Mouse (Mus musculus): ENCODE measurements around the gene Scn5a. TPM values are rescaled to one million over a fixed set of nuclear protein-coding genes. Genes with fewer than 3 reads are reported as not detected.

The Scn5a gene
- total RNA-seq, 2 experiments from 2014 or later, result 2.8 to 5.4 TPM

DNA sequence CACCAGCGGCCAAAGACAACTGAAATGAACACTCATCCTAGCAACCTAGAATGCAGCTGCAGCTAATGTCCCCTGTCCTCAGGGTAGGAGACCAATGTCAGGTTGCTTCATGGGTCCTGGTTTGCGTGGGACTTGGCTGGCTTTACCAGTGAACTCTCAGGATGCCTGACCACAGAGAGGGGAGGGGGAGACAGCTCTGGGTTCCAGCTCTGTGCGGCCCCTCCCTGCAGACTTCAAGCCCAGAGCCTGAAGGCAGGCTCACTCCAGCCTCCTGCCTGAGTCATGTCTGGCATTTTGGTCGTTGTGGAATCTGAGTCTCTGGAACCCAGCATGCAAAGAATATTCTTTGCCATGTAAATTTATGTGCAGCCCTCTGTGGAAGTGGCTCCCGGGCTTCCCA, 11.0 kb downstream of the Scn5a start:
- no peak for DNase-seq (ENCODE audit: low spot score in 2 of 2)

GRCm38 (mm10) chr9:119566214-119566613, 12.6 kb downstream of the Scn5a start:
- intact Hi-C loops (cut with DNase I), result no loop called here
- DNase-seq (ENCODE audit: low spot score in 2 of 2), result no peak

More for the DNA sequence above, 11.0 kb downstream of the Scn5a start:
- intact Hi-C loops (cut with DNase I), result no loop called here

DNA sequence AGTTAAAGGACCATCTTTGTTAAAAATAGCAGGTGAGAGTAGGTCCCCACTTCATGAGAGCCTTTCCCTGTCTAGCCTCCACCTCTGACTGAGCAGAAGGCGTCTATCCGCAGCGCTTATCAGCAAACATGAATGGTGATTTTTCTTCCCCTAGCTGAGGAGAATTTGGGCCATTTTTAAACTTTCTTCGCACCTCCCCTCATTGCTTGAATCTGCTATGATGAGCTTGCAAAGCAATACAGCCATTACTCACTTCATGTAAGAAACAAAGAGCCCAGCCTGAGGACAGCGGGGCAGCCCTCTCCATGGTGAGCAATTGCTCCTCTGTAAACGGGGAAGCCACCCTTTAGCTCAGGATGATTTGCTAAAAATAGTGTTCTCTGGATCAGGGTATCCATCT, 14.0 kb downstream of the Scn5a start:
- DNase-seq (ENCODE audit: low spot score in 2 of 2), result no peak
- intact Hi-C loops (cut with DNase I), result no loop called here

GRCm38 (mm10) chr9:119563617-119564016, 15.2 kb downstream of the Scn5a start:
- DNase-seq (ENCODE audit: low spot score in 2 of 2), result no peak
- intact Hi-C loops (cut with DNase I), result no loop called here

- DNase-seq (ENCODE audit: low spot score in 2 of 2), result no peak
- intact Hi-C loops (cut with DNase I), result no loop called here
These were observed 16.6 kb downstream of the Scn5a start for GRCm38 (mm10) chr9:119562256-119562655.

GRCm38 (mm10) chr9:119561746-119562145, 17.1 kb downstream of the Scn5a start:
- intact Hi-C loops (cut with DNase I), result no loop called here
- no peak for DNase-seq (ENCODE audit: low spot score in 2 of 2)

DNA sequence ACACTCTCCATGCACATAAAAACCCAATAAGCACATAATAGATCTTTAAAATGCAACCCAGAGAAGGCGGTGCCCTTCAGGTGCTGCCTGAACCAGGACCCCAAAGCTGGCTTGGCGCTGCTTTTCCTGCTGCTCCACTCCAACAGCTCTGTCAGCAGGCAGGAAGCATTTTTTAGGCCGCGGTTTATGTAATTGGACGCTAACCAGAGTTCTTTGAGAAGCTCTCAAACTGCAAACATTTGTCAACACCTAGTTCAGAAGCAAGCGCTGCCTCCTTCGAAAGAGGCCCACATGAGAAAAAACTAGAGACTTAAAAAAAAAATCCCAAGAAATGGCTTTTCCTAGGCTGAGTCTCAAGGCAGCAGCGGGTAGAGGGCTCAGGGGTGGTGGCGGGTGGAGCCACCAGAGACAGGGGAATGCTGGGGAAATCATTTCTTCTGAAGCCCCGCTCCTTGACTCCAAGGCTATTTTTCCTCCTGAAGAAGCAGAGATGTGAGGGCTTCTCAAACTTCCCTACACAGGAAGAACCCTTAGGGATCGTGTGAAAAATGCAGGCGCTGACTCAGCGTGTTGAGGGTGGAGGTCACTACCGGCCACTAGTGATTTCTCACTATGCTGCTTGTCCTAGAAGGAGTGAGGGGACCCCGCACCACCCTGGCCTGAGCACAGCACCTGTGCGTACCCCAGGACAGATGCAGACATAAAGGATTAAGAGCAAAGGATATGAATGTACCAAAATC, 19.1 kb downstream of the Scn5a start:
- DNase-seq (ENCODE audit: low spot score in 2 of 2), result no peak

DNA sequence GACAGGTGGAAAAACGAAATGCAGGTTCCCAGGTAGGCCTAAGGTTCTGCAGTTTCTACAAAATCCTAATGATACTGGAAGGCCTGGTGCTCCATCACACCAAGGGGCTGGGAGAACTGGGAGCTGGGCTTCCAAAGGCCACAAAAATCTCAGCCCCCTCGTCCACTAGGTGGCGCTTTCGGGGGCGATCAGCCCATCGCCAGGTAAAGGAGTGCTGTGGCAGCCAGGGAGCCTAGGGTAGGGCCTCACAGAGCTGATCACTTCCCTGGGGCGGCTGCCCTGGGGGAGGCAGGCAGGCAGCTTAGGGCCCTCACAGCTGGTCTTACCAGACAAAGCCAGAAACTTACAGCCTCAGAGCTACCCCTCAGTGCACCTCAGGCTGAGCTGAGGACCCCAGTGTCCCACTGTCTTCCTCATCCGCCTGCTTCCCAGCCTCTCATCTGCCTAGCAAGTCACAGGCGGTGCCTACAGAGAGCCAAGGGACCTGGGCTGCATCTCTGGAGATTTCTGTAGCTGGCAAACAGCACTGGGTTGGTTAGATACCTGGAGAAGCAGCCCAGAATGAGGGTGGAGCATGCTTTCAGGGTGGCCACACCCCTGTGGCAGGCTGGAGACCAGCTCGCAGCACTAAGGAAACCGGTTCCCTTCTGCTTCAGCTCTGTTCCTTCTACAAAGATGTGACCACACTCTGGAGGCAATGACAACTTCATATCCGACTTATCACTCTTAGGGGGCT, 20.5 kb downstream of the Scn5a start:
- intact Hi-C loops (cut with DNase I), result no loop called here
- no peak for DNase-seq (ENCODE audit: low spot score in 2 of 2)

More for the DNA sequence above, 19.1 kb downstream of the Scn5a start:
- intact Hi-C loops (cut with DNase I), result no loop called here

- intact Hi-C loops (cut with DNase I), result no loop called here
- no peak for DNase-seq (ENCODE audit: low spot score in 2 of 2)
These were observed 22.8 kb downstream of the Scn5a start for GRCm38 (mm10) chr9:119556043-119556442.

- intact Hi-C loops (cut with DNase I), result no loop called here
- no peak for DNase-seq (ENCODE audit: low spot score in 2 of 2)
These were observed 31.3 kb downstream of the Scn5a start for GRCm38 (mm10) chr9:119547528-119547927.

DNA sequence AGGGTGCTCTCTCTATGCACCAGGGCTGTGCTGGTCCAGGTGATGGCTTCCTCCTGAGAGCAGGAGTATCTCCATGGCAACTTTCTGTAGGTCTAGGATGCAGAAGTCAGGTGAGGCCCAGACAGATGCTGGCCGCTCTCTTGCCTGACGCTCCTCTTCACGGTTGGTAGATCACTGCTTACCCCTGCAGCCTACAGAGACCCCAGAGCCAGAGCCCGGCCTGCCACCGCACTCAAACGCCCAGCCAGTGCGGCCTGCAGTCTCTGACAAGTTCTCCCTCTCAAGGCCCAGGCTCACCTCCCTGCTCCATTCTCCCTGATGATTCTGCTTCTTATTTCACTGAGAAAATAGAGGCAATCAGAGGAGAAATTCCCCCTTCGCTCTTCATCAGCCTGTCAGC, 31.7 kb downstream of the Scn5a start:
- no peak for DNase-seq (ENCODE audit: low spot score in 2 of 2)
- intact Hi-C loops (cut with DNase I), result no loop called here

DNA sequence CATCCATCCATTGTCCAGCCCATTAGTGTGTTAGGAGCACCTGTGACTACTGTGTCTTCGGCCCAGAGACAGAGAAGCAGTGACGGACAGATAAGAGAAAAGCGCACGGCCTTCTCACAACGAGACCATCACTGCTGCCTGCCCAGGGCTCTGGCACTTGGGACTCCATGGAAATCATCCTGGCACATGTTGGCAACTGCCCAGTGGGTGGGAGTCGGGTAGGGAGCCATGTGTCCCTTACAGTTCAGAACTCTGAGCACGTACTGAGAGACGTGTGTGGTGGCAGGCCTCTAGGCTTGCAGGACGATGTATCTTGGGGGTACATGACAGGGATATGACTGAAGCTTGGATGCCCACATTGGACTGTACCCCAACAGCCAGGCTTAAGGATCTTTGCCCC, 38.1 kb downstream of the Scn5a start:
- DNase-seq (ENCODE audit: low spot score in 2 of 2), result no peak
- intact Hi-C loops (cut with DNase I), result no loop called here

- intact Hi-C loops (cut with DNase I), result no loop called here
- no peak for DNase-seq (ENCODE audit: low spot score in 2 of 2)
These were observed 41.0 kb downstream of the Scn5a start for GRCm38 (mm10) chr9:119537823-119538222.

GRCm38 (mm10) chr9:119531684-119532417, 47.0 kb downstream of the Scn5a start:
- intact Hi-C loops (cut with DNase I), result no loop called here

DNA sequence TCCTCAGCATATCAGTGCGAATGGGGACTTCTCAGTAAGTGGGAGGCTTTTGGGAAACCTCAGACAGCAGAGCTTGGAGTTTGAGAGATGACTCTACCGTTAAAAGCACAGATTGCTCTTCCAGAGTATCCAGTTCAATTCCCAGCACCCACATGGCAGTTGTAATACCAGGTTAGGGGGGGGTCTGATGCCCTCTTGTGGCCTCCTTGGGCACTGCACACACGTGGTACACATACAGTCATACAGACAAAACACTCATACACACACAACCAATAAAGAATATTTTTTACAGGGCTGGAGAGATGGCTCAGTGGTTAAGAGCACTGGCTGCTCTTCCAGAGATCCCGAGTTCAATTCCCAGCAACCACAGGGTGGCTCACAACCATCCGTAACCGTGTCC, 54.3 kb downstream of the Scn5a start:
- DNase-seq (ENCODE audit: low spot score in 2 of 2), result no peak
- intact Hi-C loops (cut with DNase I), result no loop called here

More at GRCm38 (mm10) chr9:119531684-119532417, 47.0 kb downstream of the Scn5a start:
- DNase-seq (ENCODE audit: low spot score in 2 of 2), result no peak

- no peak for DNase-seq (ENCODE audit: low spot score in 2 of 2)
- intact Hi-C loops (cut with DNase I), result no loop called here
These were observed 55.5 kb downstream of the Scn5a start for GRCm38 (mm10) chr9:119523301-119523700.

DNA sequence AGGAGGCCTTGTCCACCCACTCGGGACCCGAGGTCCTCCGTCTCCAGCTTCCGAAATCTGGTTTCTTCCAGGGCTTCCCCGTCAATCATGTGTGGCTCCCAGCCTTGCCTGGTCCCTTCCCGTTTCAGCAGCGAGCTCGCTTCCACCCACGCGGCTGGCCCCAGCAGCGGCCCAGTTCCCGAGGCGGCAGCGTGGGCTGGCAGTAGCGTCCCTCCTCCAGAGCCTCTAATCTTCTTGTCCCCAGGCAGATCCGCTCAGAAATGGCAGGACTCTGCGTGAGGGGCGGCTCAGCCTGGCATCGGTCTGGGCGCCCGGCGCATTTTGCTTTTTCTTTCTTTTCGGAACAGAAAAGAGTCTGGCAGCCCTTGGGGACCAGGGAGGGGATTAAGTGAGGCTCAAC, 59.7 kb downstream of the Scn5a start:
- DNase-seq (ENCODE audit: low spot score in 2 of 2), result peak; percentile 30 to 61
- intact Hi-C loops (cut with DNase I), result no loop called here

DNA sequence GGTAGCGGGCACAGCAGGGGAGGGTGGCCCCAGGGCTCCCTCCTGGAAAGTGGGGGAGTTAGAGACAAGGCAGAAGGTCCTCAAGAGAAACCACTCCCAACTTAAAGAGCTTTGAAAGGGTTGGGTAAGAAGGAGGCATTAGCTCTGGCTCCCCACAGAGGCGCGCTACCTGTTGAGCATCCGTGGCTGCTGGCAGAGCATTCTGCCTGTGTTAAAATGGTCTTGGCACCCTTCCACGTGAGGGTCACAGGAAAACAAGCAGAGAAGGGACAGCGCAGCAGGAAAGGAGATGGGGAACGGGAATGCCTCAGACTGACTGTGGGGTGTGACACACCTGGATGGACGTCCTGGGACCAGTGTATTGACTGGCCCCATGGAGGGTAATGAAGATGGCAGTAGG, 60.6 kb downstream of the Scn5a start:
- intact Hi-C loops (cut with DNase I), result no loop called here

DNA sequence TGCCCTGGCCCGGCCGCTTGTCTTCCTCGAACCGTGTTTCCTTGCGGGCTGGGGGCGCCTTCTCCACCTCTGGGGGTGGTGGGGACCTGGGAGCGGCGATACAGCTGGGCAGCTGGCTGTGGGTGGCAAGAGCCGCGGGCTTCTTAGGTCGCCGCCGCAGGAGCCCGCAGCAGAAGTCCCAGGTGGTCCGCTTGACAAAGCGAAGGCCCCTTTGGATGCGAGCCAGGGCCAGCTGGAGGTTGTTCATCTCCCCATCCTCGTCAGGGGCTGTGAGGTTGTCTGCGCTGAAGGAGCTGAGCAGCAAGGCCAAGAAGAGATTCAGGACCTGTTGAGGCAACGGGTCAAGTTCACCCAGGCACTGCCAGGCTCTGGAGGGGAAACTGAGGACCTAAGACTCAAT, 61.3 kb downstream of the Scn5a start:
- intact Hi-C loops (cut with DNase I), result no loop called here
- DNase-seq (ENCODE audit: low spot score in 2 of 2), result no peak

More for the DNA sequence above, 60.6 kb downstream of the Scn5a start:
- DNase-seq (ENCODE audit: low spot score in 2 of 2), result no peak

DNA sequence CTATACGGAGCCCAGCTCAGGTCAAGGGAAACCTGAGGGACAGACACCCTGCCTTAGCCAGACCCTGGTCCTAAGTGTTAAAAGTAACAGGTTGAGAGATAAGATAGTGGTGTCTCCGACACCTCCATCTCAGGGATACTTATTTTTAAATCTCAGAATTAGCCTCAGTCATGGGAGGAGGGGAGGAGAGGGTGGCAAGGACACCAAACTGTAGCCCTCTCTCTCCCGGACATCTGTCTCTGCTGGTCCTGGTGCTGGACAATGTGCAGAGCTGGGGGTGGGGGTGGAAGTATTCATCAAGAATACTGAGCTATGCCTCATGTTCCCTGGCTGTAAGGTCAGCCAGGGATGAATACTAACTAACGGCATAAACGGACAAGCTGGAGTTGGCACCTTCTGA, 62.0 kb downstream of the Scn5a start:
- intact Hi-C loops (cut with DNase I), result no loop called here
- no peak for DNase-seq (ENCODE audit: low spot score in 2 of 2)

All from left cerebral cortex, postnatal 36 days (tissue).